Mouse (Mus musculus): ENCODE data around the gene 6430531B16Rik.

- no peak for TF ChIP-seq ETS1 (IDR thresholded peaks at IDR 0.05; ENCODE audit: low read depth, low read length)
- no peak for TF ChIP-seq MAFK (IDR thresholded peaks at IDR 0.05; ENCODE audit: borderline replicate concordance, low read depth, low read length)
- no peak for TF ChIP-seq NELFE (IDR thresholded peaks at IDR 0.05; ENCODE audit: low read depth, low read length)
- TF ChIP-seq CTCF (IDR thresholded peaks at IDR 0.05 in 2 of 3, conservative IDR thresholded peaks at IDR 0.05 in 1 of 3; ENCODE audit: control insufficient read depth in 1 of 3, insufficient read depth in 1 of 3, low read depth in 2 of 3, low read length in 3 of 3, poor library complexity in 1 of 3, severe bottlenecking in 1 of 3) = no peak
- TF ChIP-seq SMC3 (IDR thresholded peaks at IDR 0.05; ENCODE audit: low read depth, low read length) = no peak
- TF ChIP-seq USF1 (IDR thresholded peaks at IDR 0.05; ENCODE audit: low read depth, low read length) = no peak
- TF ChIP-seq TCF12 (IDR thresholded peaks at IDR 0.05; ENCODE audit: low read depth, low read length) = no peak
These were observed 32.8 kb upstream of the 6430531B16Rik start for GRCm38 (mm10) chr7:140011336-140011735.
